Mouse (Mus musculus): ENCODE measurements around the gene 1300017J02Rik.
"Not testable (repeated sequence)": the region's sequence is repeated elsewhere in the genome, so short reads cannot be mapped to it uniquely, and the experiment has no call there.

The 1300017J02Rik gene

GRCm38 (mm10) chr9:103304927-103305326 lies at the start of gene 1300017J02Rik, which contains the start of gene Topbp1:
Gene 1300017J02Rik (minus strand): TSS chr9:103305082.
Gene Topbp1 (plus strand): TSS chr9:103305215.
- DNase-seq (ENCODE audit: low read depth, low spot score): peak; percentile 88

DNA sequence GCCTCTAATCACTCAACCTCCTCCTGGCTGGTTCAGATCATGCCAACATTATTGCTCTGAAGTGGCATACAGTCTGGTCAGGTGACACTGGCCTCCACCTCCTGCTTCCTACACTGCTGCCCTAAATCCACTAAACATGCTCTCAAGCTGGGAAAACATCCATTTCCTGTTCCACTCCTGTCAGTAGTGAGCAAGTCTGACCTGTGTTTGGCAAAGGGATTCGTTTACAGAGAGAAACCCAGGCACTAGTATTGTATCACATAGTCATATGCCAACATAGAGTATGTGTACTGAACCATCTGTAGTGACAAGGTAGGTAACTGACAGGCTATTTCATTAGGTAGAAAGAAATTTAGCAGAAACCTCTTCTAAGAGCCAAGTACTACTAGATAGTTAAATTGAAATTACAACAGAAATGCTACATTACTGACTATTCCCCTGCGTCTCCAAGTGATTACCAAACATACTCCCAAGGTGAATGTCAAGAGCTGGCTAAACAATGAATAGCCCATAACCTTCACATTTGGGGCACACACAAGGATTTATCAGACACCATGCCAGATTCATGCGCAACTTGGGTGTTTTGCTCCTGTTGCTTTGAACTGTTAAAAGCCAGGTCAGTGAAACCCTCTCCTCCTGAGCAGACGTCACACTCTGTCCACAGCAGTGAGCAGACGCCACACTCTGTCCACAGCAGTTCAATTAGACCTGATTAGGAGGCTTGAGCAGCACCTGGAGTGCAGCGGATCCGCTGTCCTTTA lies 48.8 kb upstream of the 1300017J02Rik start:
- DNase-seq (ENCODE audit: low read depth, low spot score): not testable (repeated sequence)

- no peak for DNase-seq (ENCODE audit: low read depth, low spot score)
Observed at GRCm38 (mm10) chr9:103348791-103349190, 43.9 kb upstream of the 1300017J02Rik start.

DNA sequence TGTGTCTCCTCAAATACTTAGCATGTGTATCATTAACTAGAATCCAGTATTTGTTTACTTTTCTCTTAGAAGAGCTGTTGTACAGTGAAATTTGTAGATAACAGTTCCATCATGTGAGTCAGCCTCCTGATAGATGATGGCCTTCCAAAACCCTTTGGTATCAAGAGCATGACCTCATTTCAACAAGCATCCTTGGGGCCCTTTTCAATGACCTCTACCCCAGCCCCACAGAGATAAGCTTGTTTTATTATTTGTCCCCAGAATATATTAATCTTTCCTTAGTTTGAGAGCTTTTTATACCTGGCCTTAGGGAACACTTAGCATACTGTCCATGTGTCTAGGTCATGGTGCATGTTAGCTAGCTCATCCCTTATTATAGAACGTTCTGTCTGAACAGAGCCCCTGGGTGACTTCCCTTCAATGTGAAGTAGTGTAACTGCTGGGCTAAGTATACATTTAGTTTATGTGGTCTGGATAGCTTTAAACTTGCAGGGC lies 43.2 kb upstream of the 1300017J02Rik start:
- no peak for DNase-seq (ENCODE audit: low read depth, low spot score)

- DNase-seq (ENCODE audit: low read depth, low spot score): no peak
Observed at GRCm38 (mm10) chr9:103347045-103347444, 42.2 kb upstream of the 1300017J02Rik start.

GRCm38 (mm10) chr9:103336912-103337311 lies 32.0 kb upstream of the 1300017J02Rik start:
- DNase-seq (ENCODE audit: low read depth, low spot score): no peak

GRCm38 (mm10) chr9:103332663-103333062 lies 27.8 kb upstream of the 1300017J02Rik start:
- DNase-seq (ENCODE audit: low read depth, low spot score): no peak

- no peak for DNase-seq (ENCODE audit: low read depth, low spot score)
Observed at GRCm38 (mm10) chr9:103326449-103326848, 21.6 kb upstream of the 1300017J02Rik start.

DNA sequence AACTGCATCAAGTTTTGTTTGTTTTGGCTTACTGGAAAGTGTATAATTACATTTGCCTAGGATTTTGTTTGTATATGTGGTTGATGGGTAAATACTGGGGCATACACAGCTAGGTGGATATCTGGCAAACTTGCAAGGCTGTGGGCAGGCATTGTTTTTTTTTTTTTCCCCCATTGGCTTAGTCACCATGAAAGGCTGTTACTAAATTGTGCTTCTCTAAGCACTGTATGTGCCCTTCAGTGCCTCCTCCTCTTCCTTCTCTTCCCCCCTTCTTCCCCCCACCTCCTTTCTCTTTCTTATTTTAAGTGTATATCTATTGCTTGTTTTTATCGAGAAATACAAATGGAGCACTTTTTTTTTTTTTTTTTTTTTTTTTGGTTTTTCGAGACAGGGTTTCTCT lies 19.8 kb upstream of the 1300017J02Rik start:
- DNase-seq (ENCODE audit: low read depth, low spot score): no peak

GRCm38 (mm10) chr9:103309832-103310231 lies 5.0 kb upstream of the 1300017J02Rik start:
- no peak for DNase-seq (ENCODE audit: low read depth, low spot score)

- DNase-seq (ENCODE audit: low read depth, low spot score): no peak
Observed at GRCm38 (mm10) chr9:103305332-103306041, 605 bp upstream of the 1300017J02Rik start.

DNA sequence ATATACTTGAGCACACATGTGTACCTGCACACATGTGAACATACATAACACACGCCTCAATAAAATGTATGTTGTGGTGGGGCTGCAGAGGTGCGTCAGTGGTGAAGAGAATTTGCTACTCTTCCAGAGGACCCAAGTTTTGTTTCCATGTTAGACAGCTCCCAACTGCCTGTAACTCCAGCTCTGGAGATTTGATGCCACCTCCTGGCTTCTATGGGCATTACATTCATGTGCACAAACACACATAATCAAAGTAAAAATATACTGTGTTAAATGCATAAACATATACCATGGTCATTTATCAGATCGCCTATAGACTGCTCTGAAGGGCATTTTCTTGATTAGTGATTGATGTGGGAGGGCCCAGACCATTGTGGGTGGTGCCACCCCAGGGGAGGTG lies 2.2 kb downstream of the 1300017J02Rik start:
- DNase-seq (ENCODE audit: low read depth, low spot score): peak; percentile 24

DNA sequence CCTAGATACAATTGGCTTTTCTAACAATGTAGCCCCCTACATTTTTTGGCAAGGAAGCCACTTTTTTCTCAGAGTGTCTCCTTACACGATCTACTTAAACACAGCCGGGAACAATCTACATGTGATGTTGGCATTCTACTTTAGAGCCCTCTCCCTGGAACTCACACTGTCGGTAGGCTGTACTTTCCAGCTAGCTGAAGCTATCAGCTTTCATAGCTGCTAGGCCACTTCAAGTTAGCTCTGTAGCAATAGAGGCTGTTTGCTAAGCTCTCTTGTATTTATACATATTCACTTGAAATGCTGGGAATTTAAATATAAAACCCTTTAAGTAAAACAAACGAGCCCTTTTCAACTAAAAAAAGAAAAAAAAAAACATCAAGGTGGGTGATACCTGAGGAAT lies 2.6 kb downstream of the 1300017J02Rik start:
- DNase-seq (ENCODE audit: low read depth, low spot score): no peak

DNA sequence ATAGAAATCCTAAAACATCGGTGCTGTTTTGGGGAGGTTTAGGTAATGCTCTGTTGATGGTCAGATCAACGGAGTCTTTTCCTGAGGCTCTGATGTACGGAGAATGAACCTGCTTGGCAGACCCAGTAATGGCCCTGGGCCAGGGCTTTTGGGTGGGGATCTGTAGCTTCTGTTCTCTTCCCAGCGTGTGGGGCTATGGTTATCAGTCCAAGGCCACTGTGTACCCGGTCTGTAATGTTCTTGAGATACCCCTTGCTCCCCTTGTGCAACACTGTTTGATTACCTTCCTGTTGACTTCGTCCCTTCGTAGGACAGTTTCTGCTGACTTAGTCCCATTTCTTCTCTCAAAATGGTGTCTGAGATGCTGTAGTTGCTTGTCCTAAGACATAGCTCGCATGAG lies 3.8 kb downstream of the 1300017J02Rik start:
- no peak for DNase-seq (ENCODE audit: low read depth, low spot score)

DNA sequence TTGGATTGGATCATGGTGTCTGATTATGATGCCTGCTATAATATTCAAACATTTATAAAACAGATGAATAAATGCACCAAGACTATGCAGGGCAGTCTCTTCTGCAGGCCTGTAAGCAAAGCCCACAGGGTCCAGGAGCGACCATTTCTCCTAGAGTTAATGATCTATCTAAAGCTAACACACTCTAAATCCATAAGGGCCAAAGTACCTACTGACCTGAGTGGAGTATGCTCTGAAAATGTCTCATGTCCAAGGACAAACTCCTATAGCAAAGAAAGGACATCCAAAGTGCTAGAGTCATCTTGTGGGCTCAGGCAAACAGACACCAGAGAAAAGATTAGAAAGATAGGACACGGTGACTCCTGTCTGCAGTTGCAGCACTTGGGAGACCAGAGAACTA lies 10.4 kb downstream of the 1300017J02Rik start:
- DNase-seq (ENCODE audit: low read depth, low spot score): no peak

DNA sequence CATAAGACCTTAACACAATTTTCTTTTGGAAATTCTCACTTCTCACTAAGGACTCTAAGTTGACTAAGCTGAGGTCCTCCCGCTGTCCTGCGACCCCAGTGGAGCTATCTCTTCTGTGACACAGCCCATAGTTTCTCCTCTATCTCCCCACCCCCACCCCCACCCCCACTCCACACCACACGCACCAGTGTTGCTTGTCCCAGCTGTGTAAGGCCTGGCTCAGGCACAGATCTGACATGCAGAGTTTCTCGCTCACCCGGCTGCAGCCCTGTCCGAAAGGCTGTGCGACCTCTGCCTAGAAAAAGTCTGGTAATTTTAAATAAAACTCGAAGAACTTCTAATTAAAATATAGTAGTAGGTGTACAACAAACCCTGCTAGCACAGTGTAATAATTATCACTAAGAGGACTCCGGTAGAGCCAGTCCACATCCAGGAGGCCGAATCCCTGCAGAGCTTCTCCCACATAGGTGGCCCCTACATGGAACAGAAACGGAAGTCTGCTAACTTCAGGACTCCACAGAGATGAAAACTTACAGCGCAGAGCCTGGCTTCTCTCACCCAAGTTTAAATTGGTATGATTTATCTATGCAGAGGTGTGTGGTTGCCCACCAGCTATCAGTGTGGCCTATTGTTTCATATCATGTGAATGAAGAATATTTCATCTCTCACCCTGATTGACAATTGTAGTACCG lies 16.2 kb downstream of the 1300017J02Rik start:
- no peak for DNase-seq (ENCODE audit: low read depth, low spot score)

DNA sequence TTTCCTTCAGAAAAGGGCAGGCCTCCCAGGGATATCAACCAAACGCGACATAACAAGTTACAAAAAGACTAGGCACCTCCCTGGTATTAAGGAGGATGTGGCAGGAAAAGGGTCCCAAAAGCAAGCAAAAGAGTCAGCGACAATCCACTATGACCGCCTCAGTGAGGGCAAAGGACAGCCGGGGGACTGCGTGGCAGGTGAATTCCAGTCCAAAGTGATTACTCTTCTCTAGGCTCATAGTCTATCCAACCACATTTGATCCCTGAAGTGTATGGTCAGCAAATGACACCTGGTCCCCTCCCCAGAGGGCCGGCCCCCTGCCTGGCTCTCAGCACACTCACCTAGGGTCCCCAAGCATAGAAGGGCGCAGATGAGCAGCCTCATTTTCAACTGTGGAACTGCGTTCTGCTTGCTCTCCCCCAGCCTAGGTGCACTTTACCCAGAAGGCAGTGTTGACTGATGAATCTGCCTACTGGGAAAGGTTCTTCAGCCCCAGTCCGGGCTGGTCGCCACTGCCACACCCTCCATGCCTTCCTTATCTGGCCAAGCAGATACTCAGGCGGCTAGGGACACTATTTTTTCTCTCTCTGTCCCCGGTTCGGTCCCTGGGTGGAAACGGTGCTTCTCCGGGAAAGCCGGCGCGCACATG lies 16.9 kb downstream of the 1300017J02Rik start:
- DNase-seq (ENCODE audit: low read depth, low spot score): no peak

DNA sequence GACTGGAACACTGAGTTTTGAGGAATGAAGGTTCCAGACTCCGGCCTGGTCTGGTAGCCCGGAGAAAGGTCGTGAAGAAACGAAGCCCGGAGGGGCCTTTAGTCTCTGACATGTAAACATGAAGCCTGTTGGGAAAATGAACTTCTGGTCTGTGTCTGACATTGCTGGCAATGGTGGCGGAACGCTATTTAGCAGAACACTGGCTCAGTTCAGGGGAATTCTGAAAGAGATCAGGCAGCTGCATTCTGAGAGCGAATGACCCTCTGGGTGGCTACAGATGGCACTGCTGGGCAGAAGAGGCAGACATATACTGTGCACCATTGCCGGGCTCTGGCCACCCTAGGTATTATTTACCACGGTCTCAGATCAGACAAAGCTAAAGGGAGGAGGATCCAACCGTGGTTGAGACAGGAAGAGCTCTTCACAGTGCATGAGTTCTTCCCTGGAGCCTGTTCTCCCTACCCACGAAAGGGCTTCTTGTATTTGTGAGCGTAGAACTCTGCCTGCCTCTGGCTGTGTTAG lies 17.9 kb downstream of the 1300017J02Rik start:
- DNase-seq (ENCODE audit: low read depth, low spot score): no peak

DNA sequence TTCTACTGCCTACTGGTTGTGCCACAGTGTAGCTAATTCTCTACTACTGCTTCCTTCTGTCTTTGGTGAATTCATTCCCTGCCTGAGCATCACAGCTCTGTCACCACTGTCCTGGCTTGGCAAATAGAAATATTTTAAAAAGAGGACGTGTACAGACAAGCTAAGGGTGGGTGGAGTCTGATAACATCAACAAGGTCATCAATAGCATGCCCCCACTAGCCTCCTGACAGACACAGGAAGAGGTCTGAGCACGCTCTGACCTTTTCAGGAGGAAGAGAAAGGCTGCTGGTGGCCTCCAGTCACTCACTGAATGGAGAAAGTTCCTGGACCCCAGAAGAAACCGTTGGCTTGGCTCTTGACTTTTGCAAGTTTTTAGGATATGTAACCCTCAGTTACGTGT lies 18.5 kb downstream of the 1300017J02Rik start:
- DNase-seq (ENCODE audit: low read depth, low spot score): no peak

GRCm38 (mm10) chr9:103276876-103277275 lies 28.0 kb downstream of the 1300017J02Rik start:
- no peak for DNase-seq (ENCODE audit: low read depth, low spot score)

DNA sequence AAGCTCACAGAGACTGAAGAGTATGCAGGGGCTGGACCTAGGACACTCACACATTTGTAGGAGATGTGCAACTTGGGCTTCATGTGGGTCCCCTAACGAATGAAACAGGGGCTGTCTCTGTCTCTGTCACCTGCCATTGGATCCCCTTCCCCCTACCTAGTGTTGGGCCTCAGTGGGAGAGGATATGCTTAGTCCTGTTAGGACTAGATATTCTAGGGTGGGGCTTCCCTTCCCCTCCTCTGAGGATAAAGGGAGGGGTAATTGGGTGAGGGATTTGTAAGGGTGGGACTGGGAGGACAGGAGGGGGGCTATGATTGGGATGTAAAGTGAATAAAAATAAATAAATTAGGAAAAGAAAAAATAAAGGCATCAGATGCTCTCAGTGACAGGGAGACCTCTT lies 29.2 kb downstream of the 1300017J02Rik start:
- DNase-seq (ENCODE audit: low read depth, low spot score): no peak

All from telencephalon, adult 2 months (tissue).